ENCODE assay signal across 16 mouse cellular contexts in genomic region chr10:84700236-84700987, GRCm38 (mm10). TPM values are rescaled to one million over a fixed set of nuclear protein-coding genes. Genes with fewer than 3 reads are reported as not detected.
A peak's percentile ranks its signal among the peaks of the same experiment; 100 is the strongest.
DNase-seq lines count a peak whose midpoint lies in the region; ATAC-seq and TF ChIP-seq lines count a peak whose summit lies in the region.
"Had no signal": no experiment of that assay in that cellular context is flagged by ENCODE, and none has a peak within 500 bp of the region (broad histone marks: within the 10 kb centered on the region; RNA-seq: fewer than 3 reads in every experiment).

No protein-coding gene starts in this region.

- no peaks in the 10 kb centered on the region for H3K9me3 ChIP-seq in heart, embryonic 13.5 days
- no peaks in the 10 kb centered on the region for H3K9me3 ChIP-seq in MEL (replicated peaks; ENCODE audit: insufficient read depth, low read length)
- H3K9me3 ChIP-seq in liver, embryonic 14.5 days (ENCODE audit: control insufficient read depth, low read length), result no peaks in the 10 kb centered on the region
- H3K9me3 ChIP-seq: hindbrain, embryonic 13.5 days; neural tube, embryonic 13.5 days had no signal

- peaks cover 72% of the 10 kb centered on the region for H3K36me3 ChIP-seq in heart, embryonic 13.5 days
- H3K36me3 ChIP-seq in MEL (ENCODE audit: control insufficient read depth in 1 of 2, insufficient read depth in 2 of 2, low read length in 2 of 2), result peaks cover 16 to 21% of the 10 kb centered on the region in 2 experiments
- H3K36me3 ChIP-seq in liver, embryonic 14.5 days (replicated peaks; ENCODE audit: control insufficient read depth, insufficient read depth, low read depth), result peaks cover 8% of the 10 kb centered on the region

- peak; percentile 80 to 81 for TF ChIP-seq EP300 in MEL (IDR thresholded peaks at IDR 0.05; ENCODE audit: low read depth in 1 of 2, low read length in 2 of 2)
- TF ChIP-seq EP300 in liver, embryonic 14.5 days (IDR thresholded peaks at IDR 0.05; ENCODE audit: low read depth), result peak; percentile 90

- TF ChIP-seq CTCF in MEL (IDR thresholded peaks at IDR 0.05 in 2 of 3, conservative IDR thresholded peaks at IDR 0.05 in 1 of 3; ENCODE audit: control insufficient read depth in 1 of 3, insufficient read depth in 1 of 3, low read depth in 2 of 3, low read length in 3 of 3, poor library complexity in 1 of 3, severe bottlenecking in 1 of 3), result no peak
- TF ChIP-seq CTCF in liver, embryonic 14.5 days (IDR thresholded peaks at IDR 0.05; ENCODE audit: low read depth), result no peak

- no peaks in the 10 kb centered on the region for H3K79me2 ChIP-seq in MEL (ENCODE audit: control insufficient read depth, insufficient read depth, low read length, poor library complexity)

- H3K27me3 ChIP-seq in heart, embryonic 13.5 days (replicated peaks), result no peaks in the 10 kb centered on the region
- no peaks in the 10 kb centered on the region for H3K27me3 ChIP-seq in MEL (ENCODE audit: control insufficient read depth in 1 of 2, insufficient read depth in 2 of 2, low read length in 2 of 2)
- H3K27me3 ChIP-seq in liver, embryonic 14.5 days (ENCODE audit: control insufficient read depth, insufficient read depth, low read length), result no peaks in the 10 kb centered on the region
- H3K27me3 ChIP-seq: hindbrain, embryonic 13.5 days; neural tube, embryonic 13.5 days had no signal

- H3K4me2 ChIP-seq in heart, embryonic 13.5 days, result no peak overlapping the region; the same call in 1 of the 2 replicates
- H3K4me2 ChIP-seq in liver, embryonic 14.5 days (ENCODE audit: low read depth), result peak overlapping the region; percentile 61
- H3K4me2 ChIP-seq: hindbrain, embryonic 13.5 days; neural tube, embryonic 13.5 days had no signal

- H3K4me1 ChIP-seq in heart, embryonic 13.5 days, result peaks cover 28% of the 10 kb centered on the region
- peaks cover 11 to 12% of the 10 kb centered on the region in 2 experiments for H3K4me1 ChIP-seq in MEL (ENCODE audit: control insufficient read depth in 1 of 2, insufficient read depth in 2 of 2, low read length in 2 of 2)
- peaks cover 31 to 33% of the 10 kb centered on the region in 2 experiments for H3K4me1 ChIP-seq in liver, embryonic 14.5 days (replicated peaks; ENCODE audit: control insufficient read depth in 2 of 2, insufficient read depth in 2 of 2, low read length in 1 of 2)
- H3K4me1 ChIP-seq: neural tube, embryonic 13.5 days had no signal

- WGBS in heart, embryonic 13.5 days, result 71% methylated on average over 13 of the region's 13 CpGs
- 53% methylated on average over 13 of the region's 13 CpGs for WGBS in liver, embryonic 14.5 days (ENCODE audit: insufficient replicate concordance)

- peak; percentile 73; the same call in 1 of the 2 replicates for ATAC-seq in heart, embryonic 13.5 days (ENCODE audit: extremely low read depth, insufficient number of reproducible peaks, low FRiP score, low TSS enrichment)
- peak; percentile 40; the same call in 1 of the 2 replicates for ATAC-seq in common myeloid progenitor, adult 5-6 weeks (replicated peaks; ENCODE audit: low read depth, poor library complexity, severe bottlenecking)
- peak; percentile 92 for ATAC-seq in liver, embryonic 14.5 days (ENCODE audit: insufficient read depth)
- ATAC-seq: forebrain, postnatal 0 days had no signal

- TF ChIP-seq POLR2A in MEL (IDR thresholded peaks at IDR 0.05; ENCODE audit: control insufficient read depth in 1 of 2, insufficient read depth in 1 of 2, low read depth in 1 of 2, low read length in 2 of 2, poor library complexity in 1 of 2), result no peak

- H3K27ac ChIP-seq in heart, embryonic 13.5 days (replicated peaks), result peak overlapping the region; percentile 72
- peak overlapping the region; percentile 81 for H3K27ac ChIP-seq in MEL (ENCODE audit: control insufficient read depth, low read depth, low read length)
- H3K27ac ChIP-seq in liver, embryonic 14.5 days, result peak overlapping the region; percentile 94
- H3K27ac ChIP-seq: hindbrain, embryonic 13.5 days; neural tube, embryonic 13.5 days had no signal

- H3K9ac ChIP-seq in heart, embryonic 13.5 days, result 0 out of 2 replicates have a peak overlapping the region, but pooled peaks have one; percentile 14
- H3K9ac ChIP-seq in MEL (ENCODE audit: control insufficient read depth, low read depth, low read length, poor library complexity, severe bottlenecking), result peak overlapping the region; percentile 19; the same call in 1 of the 2 replicates
- peak overlapping the region; percentile 61 for H3K9ac ChIP-seq in liver, embryonic 14.5 days (replicated peaks)
- H3K9ac ChIP-seq: forebrain, postnatal 0 days; hindbrain, embryonic 13.5 days; neural tube, embryonic 13.5 days had no signal

- no peak for DNase-seq in heart, postnatal 4 days
- peak; percentile 86 for DNase-seq in MEL (ENCODE audit: low read depth, low spot score)
- peak; percentile 72 for DNase-seq in liver, embryonic 14.5 days (ENCODE audit: low read depth in 3 of 3, low spot score in 3 of 3)
- DNase-seq in ovary, postnatal 14 days (ENCODE audit: low spot score), result no peak
- DNase-seq in urinary bladder, postnatal 4 days (ENCODE audit: low spot score in 2 of 2), result no peak
- no peak for DNase-seq in layer of hippocampus, postnatal 10 days (ENCODE audit: low spot score in 2 of 2)
- DNase-seq: cerebellum, adult 11 months; forebrain, postnatal 0 days; lung, adult 2 months had no signal

- no peak overlapping the region for H3K4me3 ChIP-seq in heart, embryonic 13.5 days
- H3K4me3 ChIP-seq in MEL (ENCODE audit: control insufficient read depth in 1 of 2, insufficient read depth in 1 of 2, low read depth in 2 of 2, low read length in 2 of 2), result no peak overlapping the region
- H3K4me3 ChIP-seq in liver, embryonic 14.5 days (ENCODE audit: insufficient read depth in 1 of 2, low read depth in 2 of 2, low read length in 2 of 2), result peak overlapping the region in 1 of 2 experiments; percentile 29; a peak in 2 of 4 replicates
- H3K4me3 ChIP-seq: hindbrain, embryonic 13.5 days; neural tube, embryonic 13.5 days had no signal

- no peak for TF ChIP-seq RAD21 in MEL (IDR thresholded peaks at IDR 0.05; ENCODE audit: low read depth, low read length)

TF ChIP-seq in MEL, 35 proteins besides CTCF, POLR2A, EP300 and RAD21:
- TF ChIP-seq HCFC1 (IDR thresholded peaks at IDR 0.05; ENCODE audit: low read depth, low read length) (no peak), MXI1 (IDR thresholded peaks at IDR 0.05; ENCODE audit: low read depth, low read length) (peak; percentile 60), ETS1 (IDR thresholded peaks at IDR 0.05; ENCODE audit: low read depth, low read length) (peak; percentile 76), ZMIZ1 (IDR thresholded peaks at IDR 0.05; ENCODE audit: low read depth, low read length) (no peak), TAL1 (IDR thresholded peaks at IDR 0.05; ENCODE audit: low read length) (peak; percentile 81), SMC3 (IDR thresholded peaks at IDR 0.05; ENCODE audit: low read depth, low read length) (no peak), MYC (IDR thresholded peaks at IDR 0.05; ENCODE audit: low read depth, low read length) (peak; percentile 41; the same call in 1 of the 2 replicates), MAX (IDR thresholded peaks at IDR 0.05; ENCODE audit: low read length) (peak; percentile 61), SIN3A (IDR thresholded peaks at IDR 0.05; ENCODE audit: low read length) (peak; percentile 61), GATA1 (IDR thresholded peaks at IDR 0.05; ENCODE audit: low read depth, low read length) (peak; percentile 92), MAFK (IDR thresholded peaks at IDR 0.05; ENCODE audit: borderline replicate concordance, low read depth, low read length) (peak; percentile 64), TBP (IDR thresholded peaks at IDR 0.05; ENCODE audit: low read depth, low read length) (peak; percentile 53; the same call in 1 of the 2 replicates), RCOR1 (IDR thresholded peaks at IDR 0.05; ENCODE audit: low read depth, low read length) (peak; percentile 73), TCF12 (IDR thresholded peaks at IDR 0.05; ENCODE audit: low read depth, low read length) (peak; percentile 85; the same call in 1 of the 2 replicates)
TF ChIP-seq in MEL: peak in this region for 11.

RNA-seq across cellular contexts. Expression of gene Rfx4, which starts 55.5 kb away (rescaled TPM):
- polyA plus RNA-seq in heart, embryonic 13.5 days (2015; fragmentation: Nextera tagmentation; extraction: Ambion mirVana), result not detected in 2 replicates
- total RNA-seq in heart, postnatal 4 days (2021), result not detected
- total RNA-seq in MEL (2012; rRNA removed), result not detected in 2 replicates
- polyA plus RNA-seq in MEL (2012; ENCODE audit: insufficient read depth in 1 of 2, insufficient read length in 2 of 2, low read depth in 1 of 2, low replicate concordance in 2 of 2, missing spikeins in 1 of 2), result not detected
- not detected in 2 replicates for total RNA-seq in common myeloid progenitor, adult 5-6 weeks (2017)
- polyA plus RNA-seq in liver, embryonic 14.5 days (2012; rRNA removed), result 0.04 TPM in 1 of 2 replicates, not detected in the other
- polyA plus RNA-seq in liver, embryonic 14.5 days (2014; fragmentation: Nextera tagmentation; extraction: Ambion mirVana), result not detected in 2 replicates
- total RNA-seq in layer of hippocampus, postnatal 10 days (2021), result 10 to 100 TPM; 12.0 to 14.2 TPM
- total RNA-seq: adrenal gland, postnatal 25 days had no signal
- polyA plus RNA-seq: C2C12; small intestine, adult 2 months had no signal

Comparison
In these comparisons a context has a peak if more than half of its experiments do, and no peak if none do; other contexts are left out.
1. ATAC-seq: peak in every context shown above with its lines; median percentile 92 in liver, embryonic 14.5 days; 73 in heart, embryonic 13.5 days; 40 in common myeloid progenitor, adult 5-6 weeks.
2. DNase-seq: peak in MEL (single experiment) and liver, embryonic 14.5 days (3 of 3); none in heart, postnatal 4 days (single experiment), ovary, postnatal 14 days (single experiment), urinary bladder, postnatal 4 days (0 of 2) and layer of hippocampus, postnatal 10 days (0 of 2).
3. RNA of gene Rfx4, which starts 55.5 kb away (total RNA-seq): 12.0 to 14.2 TPM in layer of hippocampus, postnatal 10 days; not detected in heart, postnatal 4 days, not detected in MEL and not detected in common myeloid progenitor, adult 5-6 weeks; every median in the first group is over 10 times any median in the second.
4. Peak in every context shown above with its lines, with median percentiles within 50 percentile points of each other: H3K27ac ChIP-seq and H3K9ac ChIP-seq.